Mouse (Mus musculus): ENCODE measurements around the gene Cel. TPM values are rescaled to one million over a fixed set of nuclear protein-coding genes. Genes with fewer than 3 reads are reported as not detected.

Cel gene
- polyA plus RNA-seq, 1 experiment, result 1,688 TPM

GRCm38 (mm10) chr2:28521571-28522151 lies 41.5 kb downstream of the Cel start:
- TF ChIP-seq CTCF (IDR thresholded peaks at IDR 0.05; ENCODE audit: extremely low read depth, insufficient read depth, insufficient read length, insufficient replicate concordance) (no peak), POLR2A (IDR thresholded peaks at IDR 0.05; ENCODE audit: low read depth, low read length) (no peak)
- H3K27me3 ChIP-seq (ENCODE audit: control insufficient read depth, insufficient read depth, low read length), result no peaks in the 10 kb centered on the region
- no peak for DNase-seq (ENCODE audit: low read depth in 1 of 2, low spot score in 2 of 2)
- no peak overlapping the region for H3K4me3 ChIP-seq (ENCODE audit: extremely low read depth, insufficient read depth, insufficient read length)
- peaks cover 36% of the 10 kb centered on the region for H3K4me1 ChIP-seq (ENCODE audit: control insufficient read depth, insufficient read depth, insufficient read length)
- H3K27ac ChIP-seq (ENCODE audit: insufficient read depth, low read length), result no peak overlapping the region
- 88% methylated on average over 6 of the region's 6 CpGs for WGBS
- H3K36me3 ChIP-seq (ENCODE audit: control insufficient read depth, insufficient read depth, low read length), result no peaks in the 10 kb centered on the region; the same call in 1 of the 2 replicates

GRCm38 (mm10) chr2:28520581-28520980 lies 42.6 kb downstream of the Cel start:
- Histone ChIP-seq H3K4me3 (ENCODE audit: extremely low read depth, insufficient read depth, insufficient read length) (no peak overlapping the region), H3K27ac (ENCODE audit: insufficient read depth, low read length) (no peak overlapping the region), H3K36me3 (ENCODE audit: control insufficient read depth, insufficient read depth, low read length) (no peaks in the 10 kb centered on the region; the same call in 1 of the 2 replicates), H3K4me1 (ENCODE audit: control insufficient read depth, insufficient read depth, insufficient read length) (peaks cover 25% of the 10 kb centered on the region), H3K27me3 (ENCODE audit: control insufficient read depth, insufficient read depth, low read length) (no peaks in the 10 kb centered on the region)
- 92% methylated on average over 5 of the region's 5 CpGs for WGBS
- no peak for DNase-seq (ENCODE audit: low read depth in 1 of 2, low spot score in 2 of 2)
- no peak for TF ChIP-seq CTCF (IDR thresholded peaks at IDR 0.05; ENCODE audit: extremely low read depth, insufficient read depth, insufficient read length, insufficient replicate concordance)
- TF ChIP-seq POLR2A (IDR thresholded peaks at IDR 0.05; ENCODE audit: low read depth, low read length), result no peak

DNA sequence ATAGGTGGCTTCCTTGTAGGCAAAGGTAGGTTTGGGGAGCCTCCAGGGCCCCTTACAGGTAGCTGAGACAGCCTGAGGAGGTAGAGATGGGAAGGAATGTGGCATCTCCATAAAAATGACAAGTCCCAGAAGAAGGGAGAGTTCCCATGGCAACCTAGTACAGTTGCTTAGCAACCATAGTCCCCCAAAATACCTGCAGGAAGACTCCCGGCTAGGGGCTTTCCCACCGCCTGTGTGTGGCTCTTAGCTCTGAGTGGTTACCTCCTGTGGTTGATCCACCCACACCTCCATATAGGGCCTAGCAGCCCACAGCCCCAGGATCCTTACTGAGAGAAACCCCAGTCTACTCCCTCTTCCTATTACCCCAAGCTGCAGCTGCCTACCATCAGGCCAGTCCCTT lies 45.0 kb downstream of the Cel start:
- 47% methylated on average over 2 of the region's 2 CpGs for WGBS
- peak overlapping the region; percentile 46 for H3K27ac ChIP-seq (ENCODE audit: insufficient read depth, low read length)
- peak; percentile 59 to 61 for DNase-seq (ENCODE audit: low read depth in 1 of 2, low spot score in 2 of 2)
- H3K27me3 ChIP-seq (ENCODE audit: control insufficient read depth, insufficient read depth, low read length), result no peaks in the 10 kb centered on the region
- H3K4me1 ChIP-seq (ENCODE audit: control insufficient read depth, insufficient read depth, insufficient read length), result peaks cover 29% of the 10 kb centered on the region; the same call in 1 of the 2 replicates
- no peaks in the 10 kb centered on the region; the same call in 1 of the 2 replicates for H3K36me3 ChIP-seq (ENCODE audit: control insufficient read depth, insufficient read depth, low read length)
- TF ChIP-seq CTCF (IDR thresholded peaks at IDR 0.05; ENCODE audit: extremely low read depth, insufficient read depth, insufficient read length, insufficient replicate concordance) (no peak), POLR2A (IDR thresholded peaks at IDR 0.05; ENCODE audit: low read depth, low read length) (no peak)
- no peak overlapping the region for H3K4me3 ChIP-seq (ENCODE audit: extremely low read depth, insufficient read depth, insufficient read length)

GRCm38 (mm10) chr2:28517206-28517909 lies 45.8 kb downstream of the Cel start:
- Histone ChIP-seq H3K27me3 (ENCODE audit: control insufficient read depth, insufficient read depth, low read length) (no peaks in the 10 kb centered on the region), H3K27ac (ENCODE audit: insufficient read depth, low read length) (peak overlapping the region; percentile 46), H3K4me1 (ENCODE audit: control insufficient read depth, insufficient read depth, insufficient read length) (peaks cover 36% of the 10 kb centered on the region; the same call in 1 of the 2 replicates), H3K36me3 (ENCODE audit: control insufficient read depth, insufficient read depth, low read length) (no peaks in the 10 kb centered on the region; the same call in 1 of the 2 replicates), H3K4me3 (ENCODE audit: extremely low read depth, insufficient read depth, insufficient read length) (no peak overlapping the region)
- DNase-seq (ENCODE audit: low read depth in 1 of 2, low spot score in 2 of 2), result peak; percentile 77 to 90
- TF ChIP-seq POLR2A (IDR thresholded peaks at IDR 0.05; ENCODE audit: low read depth, low read length), result no peak
- peak; percentile 84; the same call in 1 of the 2 replicates for TF ChIP-seq CTCF (IDR thresholded peaks at IDR 0.05; ENCODE audit: extremely low read depth, insufficient read depth, insufficient read length, insufficient replicate concordance)
- 32% methylated on average over 5 of the region's 5 CpGs for WGBS

DNA sequence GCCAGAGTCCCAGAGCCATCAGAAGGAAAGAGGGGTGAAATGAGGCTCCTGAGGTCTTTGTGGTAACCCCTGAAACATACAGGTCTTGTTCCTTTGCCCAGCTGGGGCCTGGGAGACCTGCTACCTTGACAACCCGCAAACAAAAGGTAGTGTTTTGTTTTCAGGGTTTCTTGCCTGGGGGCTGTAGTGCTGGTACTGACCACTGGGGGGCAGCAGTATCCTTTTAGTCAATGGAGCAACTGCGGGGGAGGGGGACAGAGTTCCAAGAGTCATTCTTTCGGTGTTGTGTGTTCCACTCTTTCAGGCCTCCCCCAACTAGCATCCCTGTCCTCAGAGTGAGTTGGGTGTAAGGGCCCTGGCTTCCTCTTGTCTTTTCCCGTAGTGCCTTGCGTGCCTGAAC lies 48.7 kb downstream of the Cel start:
- Histone ChIP-seq H3K36me3 (ENCODE audit: control insufficient read depth, insufficient read depth, low read length) (no peaks in the 10 kb centered on the region), H3K27me3 (ENCODE audit: control insufficient read depth, insufficient read depth, low read length) (no peaks in the 10 kb centered on the region), H3K4me3 (ENCODE audit: extremely low read depth, insufficient read depth, insufficient read length) (no peak overlapping the region), H3K4me1 (ENCODE audit: control insufficient read depth, insufficient read depth, insufficient read length) (peaks cover 36% of the 10 kb centered on the region; the same call in 1 of the 2 replicates), H3K27ac (ENCODE audit: insufficient read depth, low read length) (no peak overlapping the region)
- DNase-seq (ENCODE audit: low read depth in 1 of 2, low spot score in 2 of 2), result peak; percentile 79 to 91
- TF ChIP-seq CTCF (IDR thresholded peaks at IDR 0.05; ENCODE audit: extremely low read depth, insufficient read depth, insufficient read length, insufficient replicate concordance) (peak; percentile 81; the same call in 1 of the 2 replicates), POLR2A (IDR thresholded peaks at IDR 0.05; ENCODE audit: low read depth, low read length) (no peak)
- 26% methylated on average over 5 of the region's 5 CpGs for WGBS

GRCm38 (mm10) chr2:28513431-28514370 lies 49.5 kb downstream of the Cel start:
- WGBS, result 5% methylated on average over 47 of the region's 47 CpGs
- no peaks in the 10 kb centered on the region for H3K36me3 ChIP-seq (ENCODE audit: control insufficient read depth, insufficient read depth, low read length)
- no peak for DNase-seq (ENCODE audit: low read depth in 1 of 2, low spot score in 2 of 2)
- H3K4me1 ChIP-seq (ENCODE audit: control insufficient read depth, insufficient read depth, insufficient read length), result peaks cover 34% of the 10 kb centered on the region; the same call in 1 of the 2 replicates
- TF ChIP-seq POLR2A (IDR thresholded peaks at IDR 0.05; ENCODE audit: low read depth, low read length), result no peak
- H3K27ac ChIP-seq (ENCODE audit: insufficient read depth, low read length), result no peak overlapping the region; the same call in 1 of the 2 replicates
- H3K4me3 ChIP-seq (ENCODE audit: extremely low read depth, insufficient read depth, insufficient read length), result peak overlapping the region; percentile 62
- H3K27me3 ChIP-seq (ENCODE audit: control insufficient read depth, insufficient read depth, low read length), result no peaks in the 10 kb centered on the region

All from spleen, adult 2 months (tissue).